23 mouse cellular contexts compared by ENCODE assay signal in the genomic region with DNA sequence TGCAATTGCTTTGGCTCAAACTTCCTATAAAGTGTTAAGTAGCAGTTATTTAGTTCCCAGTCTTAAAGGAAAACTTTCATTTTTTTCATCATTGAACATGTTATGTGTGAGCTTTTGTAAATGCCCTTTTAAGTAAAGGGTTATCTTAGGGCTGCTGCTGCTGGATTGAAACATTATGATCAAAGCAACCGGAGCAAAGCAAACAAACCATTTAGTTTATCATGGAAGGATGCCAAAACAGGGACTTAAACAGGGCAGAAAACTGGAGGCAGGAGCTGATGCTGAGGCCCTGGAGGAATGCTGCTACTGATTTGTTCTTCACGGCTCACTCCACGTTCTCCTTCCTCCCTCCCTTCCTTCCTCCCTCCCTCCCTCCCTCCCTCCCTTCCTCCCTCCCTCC.
"Had no signal": no experiment of that assay in that cellular context is flagged by ENCODE, and none has a peak within 500 bp of the region (broad histone marks: within the 10 kb centered on the region; RNA-seq: fewer than 3 reads in every experiment).

No protein-coding gene starts in this region.

- H3K4me1 ChIP-seq: kidney, embryonic 15.5 days; limb, embryonic 10.5 days; limb, embryonic 13.5 days; megakaryocyte, embryonic 14.5 days; midbrain, embryonic 10.5 days; midbrain, embryonic 13.5 days; neural tube, embryonic 12.5 days; neural tube, embryonic 15.5 days had no signal

- H3K9ac ChIP-seq: kidney, embryonic 15.5 days; limb, embryonic 13.5 days; liver, embryonic 14.5 days; liver, postnatal 0 days; midbrain, embryonic 13.5 days; neural tube, embryonic 12.5 days; neural tube, embryonic 15.5 days had no signal

- H3K27me3 ChIP-seq: kidney, embryonic 15.5 days; limb, embryonic 13.5 days; megakaryocyte, embryonic 14.5 days; midbrain, embryonic 13.5 days; neural tube, embryonic 12.5 days; neural tube, embryonic 15.5 days had no signal

- H3K4me2 ChIP-seq: kidney, embryonic 15.5 days; limb, embryonic 13.5 days; midbrain, embryonic 13.5 days; neural tube, embryonic 12.5 days; neural tube, embryonic 15.5 days had no signal

- H3K27ac ChIP-seq: kidney, embryonic 15.5 days; limb, embryonic 10.5 days; limb, embryonic 13.5 days; liver, embryonic 14.5 days; midbrain, embryonic 10.5 days; midbrain, embryonic 13.5 days; neural tube, embryonic 12.5 days; neural tube, embryonic 15.5 days had no signal

- ATAC-seq: intestine, postnatal 0 days; liver, postnatal 0 days; lung, postnatal 0 days; midbrain, embryonic 13.5 days had no signal

- H3K4me3 ChIP-seq: kidney, embryonic 15.5 days; limb, embryonic 10.5 days; limb, embryonic 13.5 days; megakaryocyte, embryonic 14.5 days; midbrain, embryonic 10.5 days; midbrain, embryonic 13.5 days; neural tube, embryonic 12.5 days; neural tube, embryonic 15.5 days had no signal

- DNase-seq: kidney, adult 2 months; kidney, postnatal 14 days; kidney, postnatal 4 days; layer of hippocampus, adult 9-11 months; liver; liver, postnatal 0 days; lung, postnatal 36 days; right cerebral cortex, adult 18-20 months; right cerebral cortex, postnatal 14 days; right cerebral cortex, postnatal 4 days; thymus, adult 18-20 months; thymus, postnatal 36 days had no signal

- H3K36me3 ChIP-seq: kidney, embryonic 15.5 days; limb, embryonic 10.5 days; limb, embryonic 13.5 days; midbrain, embryonic 10.5 days; midbrain, embryonic 13.5 days; neural tube, embryonic 12.5 days; neural tube, embryonic 15.5 days had no signal

- H3K9me3 ChIP-seq: kidney, embryonic 15.5 days; limb, embryonic 10.5 days; limb, embryonic 13.5 days; midbrain, embryonic 13.5 days; neural tube, embryonic 12.5 days; neural tube, embryonic 15.5 days had no signal
